ENCODE assay signal across 16 mouse cellular contexts in the genomic region with DNA sequence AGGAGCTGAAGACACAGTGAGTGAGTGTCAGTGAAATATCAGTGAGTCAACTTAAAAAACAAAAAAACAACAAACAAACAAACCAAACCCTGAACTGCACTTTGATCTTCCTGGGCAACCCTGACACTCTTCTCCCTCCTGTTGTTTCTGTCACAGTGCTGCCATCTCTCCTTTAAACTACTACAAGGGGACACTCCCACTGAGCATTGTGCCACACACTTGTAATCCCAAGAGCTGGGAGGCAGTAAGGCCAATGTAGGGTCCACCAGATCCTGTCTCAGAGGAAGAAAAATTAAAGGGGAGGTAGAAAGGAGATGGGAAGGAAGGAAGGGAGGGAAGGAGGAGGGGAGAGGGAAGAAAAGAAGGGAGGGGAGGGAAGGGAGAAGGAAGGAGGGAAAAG.
"Had no signal": no experiment of that assay in that cellular context is flagged by ENCODE, and none has a peak within 500 bp of the region (broad histone marks: within the 10 kb centered on the region; RNA-seq: fewer than 3 reads in every experiment).

No protein-coding gene starts in this region.

- H3K9ac ChIP-seq: liver, embryonic 13.5 days; liver, embryonic 15.5 days; liver, postnatal 0 days; lung, embryonic 14.5 days; midbrain, embryonic 12.5 days; midbrain, embryonic 15.5 days; neural tube, embryonic 12.5 days; stomach, embryonic 15.5 days had no signal

- H3K27ac ChIP-seq: liver, embryonic 13.5 days; liver, embryonic 15.5 days; macrophage; midbrain, embryonic 12.5 days; midbrain, embryonic 15.5 days; neural tube, embryonic 12.5 days; stomach, embryonic 15.5 days; stomach, postnatal 0 days had no signal

- DNase-seq: liver, embryonic 13.5 days; liver, postnatal 0 days; lung, embryonic 14.5 days; right cerebral cortex, postnatal 14 days; thymus, adult 2 months; thymus, postnatal 25 days; thymus, postnatal 4 days had no signal

- ATAC-seq: liver, postnatal 0 days; midbrain, embryonic 15.5 days had no signal

- H3K9me3 ChIP-seq: liver, embryonic 13.5 days; liver, embryonic 15.5 days; megakaryocyte, embryonic 14.5 days; midbrain, embryonic 12.5 days; midbrain, embryonic 15.5 days; neural tube, embryonic 12.5 days; stomach, embryonic 15.5 days had no signal

- H3K4me2 ChIP-seq: liver, embryonic 11.5 days; liver, embryonic 13.5 days; liver, embryonic 15.5 days; lung, embryonic 14.5 days; midbrain, embryonic 12.5 days; midbrain, embryonic 15.5 days; neural tube, embryonic 12.5 days; stomach, embryonic 15.5 days had no signal

- H3K36me3 ChIP-seq: liver, embryonic 13.5 days; liver, embryonic 15.5 days; midbrain, embryonic 12.5 days; midbrain, embryonic 15.5 days; neural tube, embryonic 12.5 days; stomach, embryonic 15.5 days had no signal

- H3K27me3 ChIP-seq: liver, embryonic 13.5 days; liver, embryonic 15.5 days; midbrain, embryonic 15.5 days; neural tube, embryonic 12.5 days; stomach, embryonic 15.5 days had no signal

- H3K4me3 ChIP-seq: liver, embryonic 13.5 days; liver, embryonic 15.5 days; megakaryocyte, embryonic 14.5 days; midbrain, embryonic 12.5 days; midbrain, embryonic 15.5 days; neural tube, embryonic 12.5 days; stomach, embryonic 15.5 days had no signal
